Mouse (Mus musculus) thymus, adult 2 months (tissue): ENCODE measurements around the gene Ift172.

ENCODE experiments used
- CTCF ChIP-seq: fragments of 200-500 bp; IDR thresholded peaks from 2 replicates; pipeline ENCODE4 v1.5.1; 2012; ENCODE audit warnings: mild to moderate bottlenecking, control low read depth, low read length, moderate library complexity, borderline replicate concordance; ENCODE audit not compliant: control insufficient read depth, poor library complexity, insufficient read depth; ENCODE audit errors: extremely low read depth
- POLR2A ChIP-seq: fragments of 200-500 bp; IDR thresholded peaks from 2 replicates; pipeline ENCODE4 v1.6.1; 2012; ENCODE audit warnings: mild to moderate bottlenecking, low read length, control low read depth, moderate library complexity; ENCODE audit not compliant: control insufficient read depth, poor library complexity, insufficient read depth; ENCODE audit errors: extremely low read depth

- TF ChIP-seq POLR2A (no peak), CTCF (no peak)
Measured at GRCm38 (mm10) chr5:31303093-31303492, 12.2 kb upstream of the Ift172 start.
